Mouse (Mus musculus) liver, postnatal 0 days (tissue): ENCODE measurements around the gene Sema5b. TPM values are rescaled to one million over a fixed set of nuclear protein-coding genes. Genes with fewer than 3 reads are reported as not detected.
"Not testable (repeated sequence)": the region's sequence is repeated elsewhere in the genome, so short reads cannot be mapped to it uniquely, and the experiment has no call there.

Experiments
- ATAC-seq: fragments of 200-750 bp; cut with Nextera tagmentation; 2 replicates; pipeline ENCODE4 v1.8.0; 2017; ENCODE audit warnings: mild to moderate bottlenecking, moderate library complexity
- DNase-seq: peaks from one replicate; pipeline ENCODE4 v3.0.0-alpha.2; 2016
- H3K27ac ChIP-seq: fragments of 300-500 bp; sonication (generic); 2 replicates; pipeline ENCODE4 v1.5.1; 2014; ENCODE audit warnings: antibody characterized with exemption, moderate library complexity, mild to moderate bottlenecking, low read depth
- H3K27me3 ChIP-seq: fragments of 300-500 bp; sonication (generic); 2 replicates; pipeline ENCODE4 v1.6.1; 2014; ENCODE audit warnings: low read length, control low read depth, mixed read lengths; ENCODE audit not compliant: insufficient read depth
- H3K36me3 ChIP-seq: fragments of 300-500 bp; sonication (generic); replicated peaks from 2 replicates; pipeline ENCODE4 v1.6.1; 2014; ENCODE audit warnings: mild to moderate bottlenecking, control low read depth, low read length, moderate library complexity, mixed read lengths; ENCODE audit not compliant: insufficient read depth
- H3K4me1 ChIP-seq: fragments of 300-500 bp; sonication (generic); 2 replicates; pipeline ENCODE4 v1.6.1; 2014; ENCODE audit warnings: antibody characterized with exemption, mild to moderate bottlenecking, control low read depth; ENCODE audit not compliant: insufficient read depth
- H3K4me2 ChIP-seq: fragments of 300-500 bp; sonication (generic); 2 replicates; pipeline ENCODE4 v1.6.1; 2014; ENCODE audit warnings: low read depth, mild to moderate bottlenecking, low read length, moderate library complexity, mixed read lengths
- H3K4me3 ChIP-seq: fragments of 300-500 bp; sonication (generic); 2 replicates; pipeline ENCODE4 v1.5.1; 2014; ENCODE audit warnings: low read depth, low read length
- H3K9ac ChIP-seq: fragments of 300-500 bp; sonication (generic); replicated peaks from 2 replicates; pipeline ENCODE4 v1.6.1; 2014; ENCODE audit warnings: mild to moderate bottlenecking, moderate library complexity
- H3K9me3 ChIP-seq: fragments of 300-500 bp; sonication (generic); 2 replicates; pipeline ENCODE4 v1.6.1; 2016; ENCODE audit warnings: mild to moderate bottlenecking, control low read depth, low read length, mixed read lengths
- CTCF ChIP-seq: sonication (generic); IDR thresholded peaks from 2 replicates; pipeline ENCODE4 v1.5.1; 2016; ENCODE audit warnings: antibody characterized with exemption, low read depth
- EP300 ChIP-seq: IDR thresholded peaks from 2 replicates; pipeline ENCODE4 v1.6.1; 2016; ENCODE audit warnings: antibody characterized with exemption, low read depth, mild to moderate bottlenecking
- WGBS: fragments of 180-500 bp; shearing (Covaris S2); extraction: QIAGEN DNeasy Blood & Tissue Kit; methylation state at CpG from one replicate; pipeline ENCODE4 v1.1.7; 2014; ENCODE audit not compliant: insufficient replicate concordance; 5-methylcytosine and 5-hydroxymethylcytosine counted together
- polyA plus RNA-seq: library from polyadenylated mRNA; unstranded; fragments of >200 nt; fragmentation: Nextera tagmentation; extraction: Ambion mirVana; gene quantifications from 2 replicates; pipeline ENCODE4 v1.2.1, GENCODE M21; 2015

The Sema5b gene
- polyA plus RNA-seq, 1 experiment from 2014 or later, result 0.11 TPM

- 65% methylated on average over 6 of the region's 6 CpGs for WGBS
- Histone ChIP-seq H3K4me3 (no peak overlapping the region), H3K36me3 (no peaks in the 10 kb centered on the region), H3K27ac (no peak overlapping the region), H3K4me2 (no peak overlapping the region), H3K4me1 (no peaks in the 10 kb centered on the region), H3K9ac (no peak overlapping the region), H3K9me3 (no peaks in the 10 kb centered on the region), H3K27me3 (no peaks in the 10 kb centered on the region)
- DNase-seq (no peak), ATAC-seq (no peak)
- TF ChIP-seq EP300 (no peak), CTCF (no peak)
Measured at GRCm38 (mm10) chr16:35561541-35561940, 20.6 kb downstream of the Sema5b start.

DNA sequence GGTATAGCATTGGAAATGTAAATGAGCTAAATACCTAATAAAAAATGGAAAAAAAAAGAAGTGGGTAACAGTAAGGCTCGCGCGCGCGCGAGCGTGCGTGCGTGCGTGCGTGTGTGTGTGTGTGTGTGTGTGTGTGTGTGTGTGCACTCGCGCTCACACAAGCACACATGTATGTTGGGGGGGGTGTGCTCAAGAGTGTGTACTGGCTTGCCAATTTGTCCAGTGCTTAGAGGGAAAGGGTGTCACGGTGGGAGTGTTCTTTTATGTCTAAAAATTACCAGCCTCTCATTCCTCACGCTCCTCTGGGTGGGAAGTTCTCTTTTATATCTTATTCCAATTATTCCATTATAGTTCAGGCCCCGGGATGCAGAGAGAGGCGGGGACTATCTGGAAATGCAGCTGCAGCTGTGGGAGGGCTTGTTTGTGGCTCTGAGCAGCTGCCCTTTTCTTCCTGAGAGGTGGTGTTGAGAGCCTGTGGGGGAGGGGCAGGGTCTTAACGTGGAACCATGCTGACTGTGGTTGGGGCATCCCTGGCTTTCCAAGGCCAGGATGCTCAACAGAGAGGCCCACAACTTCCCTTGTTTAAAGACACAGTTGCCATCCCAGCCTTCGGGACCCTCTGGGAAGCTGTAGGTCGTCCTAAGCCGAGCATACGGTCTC, 23.4 kb downstream of the Sema5b start:
- Histone ChIP-seq H3K4me2 (no peak overlapping the region), H3K9me3 (no peaks in the 10 kb centered on the region), H3K27me3 (0 out of 2 replicates have a peak, but pooled peaks cover 3% of the 10 kb centered on the region), H3K27ac (no peak overlapping the region), H3K4me3 (no peak overlapping the region), H3K36me3 (no peaks in the 10 kb centered on the region), H3K4me1 (no peaks in the 10 kb centered on the region), H3K9ac (no peak overlapping the region)
- 73% methylated on average over 22 of the region's 22 CpGs for WGBS
- no peak for DNase-seq
- TF ChIP-seq EP300 (no peak), CTCF (no peak)
- no peak for ATAC-seq

- H3K4me1 ChIP-seq, H3K4me3 ChIP-seq, H3K36me3 ChIP-seq, DNase-seq, H3K27ac ChIP-seq, H3K9ac ChIP-seq, H3K4me2 ChIP-seq, H3K9me3 ChIP-seq, ATAC-seq, H3K27me3 ChIP-seq: not testable (repeated sequence)
- WGBS, result 87% methylated on average over 5 of the region's 5 CpGs
Measured at GRCm38 (mm10) chr16:35565601-35566000, 24.7 kb downstream of the Sema5b start.

DNA sequence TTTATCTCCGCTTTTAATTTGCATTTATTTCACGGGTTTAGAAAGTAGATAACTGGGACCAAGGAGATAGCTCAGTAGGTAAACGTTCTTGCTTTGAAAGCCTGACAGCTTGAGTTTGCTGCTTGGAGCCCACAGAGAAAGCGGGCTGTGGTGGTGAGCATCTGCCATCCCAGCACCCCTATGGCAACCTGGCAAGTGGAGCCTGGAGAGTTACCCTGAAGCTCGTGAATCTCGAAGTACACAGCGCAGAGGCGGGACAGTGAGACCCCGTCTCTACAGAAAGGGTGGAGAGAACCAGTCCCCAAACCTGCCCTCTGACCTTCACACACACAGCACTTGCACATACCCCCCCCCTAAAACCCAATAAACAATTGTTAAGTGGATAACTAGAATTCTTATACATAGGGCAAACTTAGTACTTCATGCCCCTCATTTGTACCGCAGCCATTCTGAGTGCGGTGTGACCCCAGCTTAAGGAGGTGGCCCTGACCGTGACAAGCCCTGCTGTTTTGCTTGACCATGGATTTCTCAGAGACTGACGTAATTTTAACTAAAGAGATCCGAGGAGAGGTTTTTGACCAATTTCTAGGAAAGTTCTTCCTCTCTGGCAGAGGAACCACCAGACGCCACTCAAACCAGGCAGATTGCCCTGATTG, 27.4 kb downstream of the Sema5b start:
- no peak overlapping the region for H3K4me3 ChIP-seq
- TF ChIP-seq CTCF (no peak), EP300 (no peak)
- no peaks in the 10 kb centered on the region for H3K9me3 ChIP-seq
- no peak overlapping the region for H3K9ac ChIP-seq
- WGBS, result 64% methylated on average over 15 of the region's 15 CpGs
- H3K27ac ChIP-seq, result no peak overlapping the region
- DNase-seq (no peak), ATAC-seq (no peak)
- H3K4me2 ChIP-seq, result no peak overlapping the region
- no peaks in the 10 kb centered on the region for H3K36me3 ChIP-seq
- peaks cover 9% of the 10 kb centered on the region; the same call in 1 of the 2 replicates for H3K27me3 ChIP-seq
- no peaks in the 10 kb centered on the region for H3K4me1 ChIP-seq

GRCm38 (mm10) chr16:35569347-35569746, 28.4 kb downstream of the Sema5b start:
- Histone ChIP-seq H3K27ac (no peak overlapping the region), H3K9me3 (no peaks in the 10 kb centered on the region), H3K4me2 (no peak overlapping the region), H3K9ac (no peak overlapping the region), H3K4me3 (no peak overlapping the region), H3K4me1 (no peaks in the 10 kb centered on the region), H3K36me3 (no peaks in the 10 kb centered on the region), H3K27me3 (peaks cover 9% of the 10 kb centered on the region; the same call in 1 of the 2 replicates)
- ATAC-seq (no peak), DNase-seq (no peak)
- WGBS, result 61% methylated on average over 2 of the region's 2 CpGs
- no peak for TF ChIP-seq EP300

GRCm38 (mm10) chr16:35569758-35570157, 28.8 kb downstream of the Sema5b start:
- H3K27ac ChIP-seq, result no peak overlapping the region
- H3K9me3 ChIP-seq, result no peaks in the 10 kb centered on the region
- no peak overlapping the region for H3K4me2 ChIP-seq
- no peak for TF ChIP-seq CTCF
- no peak for TF ChIP-seq EP300
- 50% methylated on average over 9 of the region's 9 CpGs for WGBS
- H3K4me1 ChIP-seq, result no peaks in the 10 kb centered on the region
- DNase-seq (no peak), ATAC-seq (no peak)
- H3K36me3 ChIP-seq, result no peaks in the 10 kb centered on the region
- H3K9ac ChIP-seq, result no peak overlapping the region
- H3K4me3 ChIP-seq, result no peak overlapping the region
- H3K27me3 ChIP-seq, result peaks cover 9% of the 10 kb centered on the region; the same call in 1 of the 2 replicates
